ENCODE assay signal across 8 mouse cellular contexts in genomic region chr2:37842719-37843118, GRCm38 (mm10).
DNase-seq lines count a peak whose midpoint lies in the region; ATAC-seq lines count a peak whose summit lies in the region.
"Had no signal": no experiment of that assay in that cellular context is flagged by ENCODE, and none has a peak within 500 bp of the region (broad histone marks: within the 10 kb centered on the region; RNA-seq: fewer than 3 reads in every experiment).

No protein-coding gene starts in this region.

- H3K27me3 ChIP-seq in forebrain, embryonic 16.5 days (replicated peaks; ENCODE audit: control insufficient read depth, insufficient read depth, low read length), result no peaks in the 10 kb centered on the region

- no peaks in the 10 kb centered on the region for H3K36me3 ChIP-seq in forebrain, embryonic 16.5 days (ENCODE audit: control insufficient read depth, insufficient read depth)

- ATAC-seq in forebrain, embryonic 16.5 days, result peak; percentile 77
- ATAC-seq in megakaryocyte-erythroid progenitor cell, adult 5-6 weeks (replicated peaks; ENCODE audit: low FRiP score, low TSS enrichment, poor library complexity, severe bottlenecking), result 0 out of 2 replicates have a peak, but pooled peaks have one; percentile 41

- H3K27ac ChIP-seq in forebrain, embryonic 16.5 days (ENCODE audit: low read length), result peak overlapping the region; percentile 88

- no peak overlapping the region for H3K4me2 ChIP-seq in forebrain, embryonic 16.5 days (ENCODE audit: low read length)

- H3K4me1 ChIP-seq in forebrain, embryonic 16.5 days (replicated peaks; ENCODE audit: control insufficient read depth, insufficient read depth, low read length), result peaks cover 19% of the 10 kb centered on the region

- no peak overlapping the region for H3K4me3 ChIP-seq in forebrain, embryonic 16.5 days (replicated peaks; ENCODE audit: low read length)

- DNase-seq in 3T3-L1 (ENCODE audit: low read depth, low spot score) (peak; percentile 29), A20 (ENCODE audit: low read depth, low spot score) (peak; percentile 35)
- no peak for DNase-seq in cerebellum, adult 11-12 months
- no peak for DNase-seq in cerebellum, postnatal 10 days
- no peak for DNase-seq in thymus, postnatal 25 days
- DNase-seq: thymus, adult 2 months had no signal

- 3% methylated on average over 4 of the region's 4 CpGs for WGBS in forebrain, embryonic 16.5 days

- no peaks in the 10 kb centered on the region for H3K9me3 ChIP-seq in forebrain, embryonic 16.5 days (ENCODE audit: control insufficient read depth, low read length)

- peak overlapping the region; percentile 51 for H3K9ac ChIP-seq in forebrain, embryonic 16.5 days (replicated peaks; ENCODE audit: low read depth, low read length)

Comparison
In these comparisons a context has a peak if more than half of its experiments do, and no peak if none do; other contexts are left out.
1. DNase-seq: peak in 3T3-L1 (single experiment) and A20 (single experiment); none in cerebellum, adult 11-12 months (single experiment), cerebellum, postnatal 10 days (0 of 2) and thymus, postnatal 25 days (single experiment).